Mouse (Mus musculus) G1E (cell line): ENCODE results near the gene Ppp1r15b. TPM values are rescaled to one million over a fixed set of nuclear protein-coding genes. Genes with fewer than 3 reads are reported as not detected.

Source experiments
- ATAC-seq: 2 replicates; pipeline ENCODE4 v1.8.0; 2016; ENCODE audit warnings: mild to moderate bottlenecking; ENCODE audit not compliant: insufficient number of reproducible peaks, poor library complexity, low FRiP score, severe bottlenecking; ENCODE audit errors: extremely low read depth
- DNase-seq: peaks from one replicate; pipeline ENCODE4 v3.0.0; 2012; ENCODE audit warnings: low spot score
- H3K27me3 ChIP-seq: 2 replicates; pipeline ENCODE4 v1.6.1; 2012; ENCODE audit warnings: mild to moderate bottlenecking, low read length, inconsistent platforms; ENCODE audit not compliant: insufficient read depth
- H3K36me3 ChIP-seq: replicated peaks from 2 replicates; pipeline ENCODE3; 2012; ENCODE audit warnings: mild to moderate bottlenecking, inconsistent platforms
- H3K4me1 ChIP-seq: 2 replicates; pipeline ENCODE4 v1.6.1; 2012; ENCODE audit warnings: low read depth, low read length, inconsistent platforms, mixed read lengths; ENCODE audit not compliant: insufficient read depth
- H3K4me3 ChIP-seq: 2 replicates; pipeline ENCODE4 v1.5.1; 2012; ENCODE audit warnings: low read depth, mild to moderate bottlenecking, inconsistent platforms, low read length, moderate library complexity, mixed read lengths
- H3K9me3 ChIP-seq: replicated peaks from 2 replicates; pipeline ENCODE4 v1.6.1; 2012; ENCODE audit warnings: inconsistent platforms
- CTCF ChIP-seq: IDR thresholded peaks from 2 replicates; pipeline ENCODE4 v1.5.1; 2012; ENCODE audit warnings: low read depth, low read length, inconsistent platforms, mixed read lengths
- GATA1 ChIP-seq: IDR thresholded peaks from 2 replicates; pipeline ENCODE4 v1.6.1; 2012; ENCODE audit warnings: borderline replicate concordance, low read length, inconsistent platforms, mixed read lengths
- GATA2 ChIP-seq: IDR thresholded peaks from 2 replicates; pipeline ENCODE4 v1.6.1; 2012; ENCODE audit warnings: low read depth, low read length, inconsistent platforms, borderline replicate concordance
- POLR2AphosphoS5 ChIP-seq: IDR thresholded peaks from 2 replicates; pipeline ENCODE4 v1.6.1; 2012; ENCODE audit warnings: low read depth, low read length, inconsistent platforms; ENCODE audit not compliant: insufficient replicate concordance
- TAL1 ChIP-seq: conservative IDR thresholded peaks from 2 replicates; pipeline ENCODE4 v1.6.1; 2012; ENCODE audit warnings: low read depth, low read length, inconsistent platforms, mixed read lengths
- polyA plus RNA-seq: library from polyadenylated mRNA; stranded (reverse); fragments of >175 nt; gene quantifications from 2 replicates; pipeline ENCODE4 v1.2.3, GENCODE M21; 2012
- total RNA-seq, 2 experiments: library from RNA; stranded (forward) in 1 of 2; stranded (reverse) in 1 of 2; fragments of 200-1000 nt in 1 of 2; fragments of >200 nt in 1 of 2; fragmentation: Nextera tagmentation in 1 of 2; gene quantifications; 2 replicates each; pipeline ENCODE4 v1.2.3; 2014 to 2017

The Ppp1r15b gene
- total and polyA plus RNA-seq, 3 experiments, result 35.3 to 131 (median 100) TPM

GRCm38 (mm10) chr1:133162981-133163380 lies 32.0 kb downstream of the Ppp1r15b start:
- no peak for ATAC-seq
- Histone ChIP-seq H3K27me3 (peaks cover 68% of the 10 kb centered on the region), H3K9me3 (no peaks in the 10 kb centered on the region), H3K4me1 (no peaks in the 10 kb centered on the region; the same call in 1 of the 2 replicates), H3K36me3 (no peaks in the 10 kb centered on the region), H3K4me3 (no peak overlapping the region)
- TF ChIP-seq GATA2 (no peak), CTCF (no peak), POLR2AphosphoS5 (no peak), GATA1 (no peak), TAL1 (no peak)
- no peak for DNase-seq

GRCm38 (mm10) chr1:133163820-133164431 lies 33.0 kb downstream of the Ppp1r15b start, which contains the start of gene Plekha6:
Gene Plekha6 (plus strand): TSS chr1:133164210.
- no peaks in the 10 kb centered on the region for H3K9me3 ChIP-seq
- 0 out of 2 replicates have a peak within 1 kb of the TSS, but pooled peaks have one; percentile 1 for H3K4me3 ChIP-seq
- H3K36me3 ChIP-seq, result no peaks in the 10 kb centered on the region
- TF ChIP-seq CTCF (no peak), POLR2AphosphoS5 (no peak), TAL1 (no peak), GATA2 (no peak), GATA1 (no peak)
- H3K27me3 ChIP-seq, result peaks cover 64% of the 10 kb centered on the region
- ATAC-seq, result no peak
- no peaks in the 10 kb centered on the region; the same call in 1 of the 2 replicates for H3K4me1 ChIP-seq
- no peak for DNase-seq

- Histone ChIP-seq H3K36me3 (no peaks in the 10 kb centered on the region), H3K9me3 (no peaks in the 10 kb centered on the region), H3K27me3 (peaks cover 62% of the 10 kb centered on the region), H3K4me1 (no peaks in the 10 kb centered on the region; the same call in 1 of the 2 replicates), H3K4me3 (no peak overlapping the region)
- ATAC-seq (no peak), DNase-seq (no peak)
- no peak for TF ChIP-seq GATA1
- TF ChIP-seq TAL1, result no peak
- TF ChIP-seq CTCF, result no peak
- no peak for TF ChIP-seq POLR2AphosphoS5
- no peak for TF ChIP-seq GATA2
These were observed 33.7 kb downstream of the Ppp1r15b start for GRCm38 (mm10) chr1:133164591-133165011.

- Histone ChIP-seq H3K4me1 (no peaks in the 10 kb centered on the region; the same call in 1 of the 2 replicates), H3K4me3 (no peak overlapping the region)
These were observed 34.2 kb downstream of the Ppp1r15b start for GRCm38 (mm10) chr1:133165111-133165510.

GRCm38 (mm10) chr1:133168318-133169060 lies 37.5 kb downstream of the Ppp1r15b start:
- Histone ChIP-seq H3K4me3 (no peak overlapping the region), H3K27me3 (peaks cover 52% of the 10 kb centered on the region), H3K9me3 (no peaks in the 10 kb centered on the region), H3K4me1 (no peaks in the 10 kb centered on the region; the same call in 1 of the 2 replicates), H3K36me3 (no peaks in the 10 kb centered on the region)
- DNase-seq (no peak), ATAC-seq (no peak)
- no peak for TF ChIP-seq TAL1
- TF ChIP-seq GATA2, result no peak
- no peak for TF ChIP-seq CTCF
- no peak for TF ChIP-seq POLR2AphosphoS5
- no peak for TF ChIP-seq GATA1

More at GRCm38 (mm10) chr1:133165111-133165510, 34.2 kb downstream of the Ppp1r15b start:
- Histone ChIP-seq H3K27me3 (peaks cover 66% of the 10 kb centered on the region), H3K9me3 (no peaks in the 10 kb centered on the region), H3K36me3 (no peaks in the 10 kb centered on the region)
- TF ChIP-seq TAL1, result no peak
- TF ChIP-seq GATA1, result no peak
- TF ChIP-seq GATA2, result no peak
- no peak for TF ChIP-seq CTCF
- TF ChIP-seq POLR2AphosphoS5, result no peak
- DNase-seq, result no peak
- ATAC-seq, result no peak

GRCm38 (mm10) chr1:133170196-133170595 lies 39.3 kb downstream of the Ppp1r15b start:
- no peak for TF ChIP-seq CTCF
- no peak for TF ChIP-seq GATA2
- no peak for TF ChIP-seq TAL1
- TF ChIP-seq POLR2AphosphoS5, result no peak
- TF ChIP-seq GATA1, result no peak
- peaks cover 35% of the 10 kb centered on the region for H3K27me3 ChIP-seq

More at GRCm38 (mm10) chr1:133170196-133170595, 39.3 kb downstream of the Ppp1r15b start:
- Histone ChIP-seq H3K4me1 (no peaks in the 10 kb centered on the region), H3K4me3 (no peak overlapping the region), H3K9me3 (no peaks in the 10 kb centered on the region), H3K36me3 (no peaks in the 10 kb centered on the region)
- DNase-seq, result no peak
- ATAC-seq, result no peak
